Mouse (Mus musculus): Measurements from ENCODE around the gene Npsr1. TPM values are rescaled to one million over a fixed set of nuclear protein-coding genes. Genes with fewer than 3 reads are reported as not detected.

Gene Npsr1
- total and polyA plus RNA-seq, 3 experiments = 0.13 TPM; not detected in 1

- H3K27me3 ChIP-seq (replicated peaks) = no peaks in the 10 kb centered on the region
- H3K4me2 ChIP-seq (ENCODE audit: insufficient read depth, low read depth, poor library complexity, severe bottlenecking) = no peak overlapping the region; the same call in 1 of the 2 replicates
- in situ Hi-C loops (cut with MboI; ENCODE audit: low pct_ligation_motif_present, low pct_unique_long_range_greater_than_20kb, low sequenced_read_pairs) (no loop called here), dilution Hi-C loops (cut with MboI; ENCODE audit: extremely low pct_ligation_motif_present, extremely low pct_unique_long_range_greater_than_20kb, low sequenced_read_pairs) (no loop called here)
- H3K4me3 ChIP-seq (replicated peaks in 1 of 3; ENCODE audit: low read depth in 2 of 3, low read length in 2 of 3, poor library complexity in 1 of 3) = no peak overlapping the region
- TF ChIP-seq MXI1 (IDR thresholded peaks at IDR 0.05; ENCODE audit: low read depth, low read length) (no peak), TCF12 (IDR thresholded peaks at IDR 0.05; ENCODE audit: low read depth, low read length) (no peak), USF1 (IDR thresholded peaks at IDR 0.05; ENCODE audit: low read depth, low read length) (no peak), USF2 (conservative IDR thresholded peaks at IDR 0.05; ENCODE audit: low read depth, low read length) (no peak), JUND (conservative IDR thresholded peaks at IDR 0.05; ENCODE audit: low read depth, low read length) (no peak)
- no peaks in the 10 kb centered on the region for H3K4me1 ChIP-seq (ENCODE audit: control insufficient read depth in 1 of 2, insufficient read depth in 2 of 2)
- DNase-seq (ENCODE audit: extremely low read depth) = no peak
- H3K36me3 ChIP-seq (replicated peaks in 1 of 2; ENCODE audit: control insufficient read depth in 1 of 2, insufficient read depth in 1 of 2, low read length in 1 of 2) = no peaks in the 10 kb centered on the region
- H3K9ac ChIP-seq (ENCODE audit: insufficient read depth, low read depth) = no peak overlapping the region
- H3K79me2 ChIP-seq (replicated peaks; ENCODE audit: control insufficient read depth, extremely low read depth, insufficient read depth, poor library complexity, severe bottlenecking) = no peaks in the 10 kb centered on the region
- H3K9me3 ChIP-seq (replicated peaks; ENCODE audit: low read length) = no peaks in the 10 kb centered on the region
- H3K27ac ChIP-seq (ENCODE audit: insufficient read depth, low read depth) = no peak overlapping the region
These were observed 193.6 kb downstream of the Npsr1 start for GRCm38 (mm10) chr9:24291385-24291784.

DNA sequence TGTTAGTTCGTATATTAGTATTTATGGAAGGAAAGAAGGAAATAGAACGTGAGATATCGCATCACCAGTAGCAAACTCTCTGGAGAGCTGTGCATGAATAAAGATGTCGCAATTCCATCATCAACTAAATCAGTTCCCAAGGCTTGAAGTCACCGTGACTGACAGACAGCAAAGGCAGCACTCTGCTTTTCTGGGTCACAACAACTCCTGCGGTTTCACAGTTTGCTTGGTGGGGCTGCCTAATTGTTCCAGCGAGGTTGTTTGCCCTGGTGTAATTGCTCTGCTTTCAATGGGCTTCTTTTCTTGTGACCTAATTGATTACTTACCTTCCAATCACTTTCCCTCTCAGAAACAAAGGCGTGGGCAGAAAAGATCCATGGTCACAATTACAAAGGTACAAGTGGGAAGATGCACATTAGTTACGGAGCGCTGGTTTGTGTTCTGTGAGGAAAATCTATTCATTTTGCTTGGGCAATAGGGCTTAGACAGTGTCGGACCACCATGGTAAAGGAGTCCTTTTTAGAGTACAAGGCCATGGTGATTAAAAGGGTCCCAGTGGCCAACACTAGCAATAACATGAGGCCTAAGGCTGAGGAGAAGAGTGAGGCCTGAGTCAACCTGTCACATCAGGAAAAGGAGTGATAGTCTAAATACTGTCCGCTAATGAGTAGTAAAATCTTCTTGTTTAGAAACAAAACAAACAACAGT lies 195.6 kb downstream of the Npsr1 start:
- peaks cover 0 to 5% of the 10 kb centered on the region in 2 experiments; a peak in 1 of 4 replicates for H3K4me1 ChIP-seq (ENCODE audit: control insufficient read depth in 1 of 2, insufficient read depth in 2 of 2)
- dilution Hi-C loops (cut with MboI; ENCODE audit: extremely low pct_ligation_motif_present, extremely low pct_unique_long_range_greater_than_20kb, low sequenced_read_pairs) (no loop called here), in situ Hi-C loops (cut with MboI; ENCODE audit: low pct_ligation_motif_present, low pct_unique_long_range_greater_than_20kb, low sequenced_read_pairs) (no loop called here)
- H3K27ac ChIP-seq (ENCODE audit: insufficient read depth, low read depth) = no peak overlapping the region
- no peak overlapping the region for H3K4me3 ChIP-seq (replicated peaks in 1 of 3; ENCODE audit: low read depth in 2 of 3, low read length in 2 of 3, poor library complexity in 1 of 3)
- no peaks in the 10 kb centered on the region for H3K27me3 ChIP-seq (replicated peaks)
- no peak overlapping the region for H3K4me2 ChIP-seq (ENCODE audit: insufficient read depth, low read depth, poor library complexity, severe bottlenecking)
- no peak overlapping the region for H3K9ac ChIP-seq (ENCODE audit: insufficient read depth, low read depth)
- no peaks in the 10 kb centered on the region for H3K36me3 ChIP-seq (replicated peaks in 1 of 2; ENCODE audit: control insufficient read depth in 1 of 2, insufficient read depth in 1 of 2, low read length in 1 of 2)
- TF ChIP-seq EP300 (IDR thresholded peaks at IDR 0.05; ENCODE audit: low read length) (no peak), MXI1 (IDR thresholded peaks at IDR 0.05; ENCODE audit: low read depth, low read length) (no peak), SMC3 (IDR thresholded peaks at IDR 0.05; ENCODE audit: low read depth, low read length) (no peak), TBP (conservative IDR thresholded peaks at IDR 0.05; ENCODE audit: low read depth, low read length) (no peak)
- no peak for DNase-seq (ENCODE audit: extremely low read depth)
- H3K79me2 ChIP-seq (replicated peaks; ENCODE audit: control insufficient read depth, extremely low read depth, insufficient read depth, poor library complexity, severe bottlenecking) = no peaks in the 10 kb centered on the region
- H3K9me3 ChIP-seq (replicated peaks; ENCODE audit: low read length) = no peaks in the 10 kb centered on the region

DNA sequence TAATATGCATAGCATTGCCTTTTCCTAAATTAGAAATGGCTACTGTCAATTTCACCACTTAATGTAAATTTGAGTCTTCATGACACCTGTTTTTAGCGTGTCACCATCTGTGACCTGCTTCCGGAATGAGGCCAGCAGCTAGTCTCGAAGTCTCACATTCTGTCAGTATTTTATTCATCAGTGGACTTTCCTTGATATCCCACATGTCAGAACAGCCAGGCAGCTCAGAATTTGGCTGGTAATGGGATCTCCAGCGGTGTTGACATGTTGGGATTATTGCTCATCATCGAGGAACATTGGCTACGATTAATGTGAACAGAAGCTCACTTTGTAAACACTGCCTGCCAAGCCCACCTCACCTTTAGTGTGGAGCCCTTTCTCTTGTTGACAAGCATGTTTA lies 205.1 kb downstream of the Npsr1 start:
- DNase-seq (ENCODE audit: extremely low read depth) = no peak
- Histone ChIP-seq H3K9ac (ENCODE audit: insufficient read depth, low read depth) (no peak overlapping the region), H3K4me2 (ENCODE audit: insufficient read depth, low read depth, poor library complexity, severe bottlenecking) (no peak overlapping the region), H3K36me3 (replicated peaks in 1 of 2; ENCODE audit: control insufficient read depth in 1 of 2, insufficient read depth in 1 of 2, low read length in 1 of 2) (no peaks in the 10 kb centered on the region), H3K79me2 (replicated peaks; ENCODE audit: control insufficient read depth, extremely low read depth, insufficient read depth, poor library complexity, severe bottlenecking) (no peaks in the 10 kb centered on the region), H3K4me1 (ENCODE audit: control insufficient read depth in 1 of 2, insufficient read depth in 2 of 2) (peaks cover 9 to 17% of the 10 kb centered on the region in 2 experiments), H3K27ac (ENCODE audit: insufficient read depth, low read depth) (no peak overlapping the region), H3K9me3 (replicated peaks; ENCODE audit: low read length) (no peaks in the 10 kb centered on the region), H3K27me3 (replicated peaks) (no peaks in the 10 kb centered on the region), H3K4me3 (replicated peaks in 1 of 3; ENCODE audit: low read depth in 2 of 3, low read length in 2 of 3, poor library complexity in 1 of 3) (no peak overlapping the region)
- TF ChIP-seq MAX (IDR thresholded peaks at IDR 0.05; ENCODE audit: low read length) = no peak
- TF ChIP-seq CHD1 (IDR thresholded peaks at IDR 0.05; ENCODE audit: low read depth, low read length) = no peak
- TF ChIP-seq POLR2A (IDR thresholded peaks at IDR 0.05; ENCODE audit: low read depth, low read length) = no peak
- no peak for TF ChIP-seq USF2 (conservative IDR thresholded peaks at IDR 0.05; ENCODE audit: low read depth, low read length)
- TF ChIP-seq TBP (conservative IDR thresholded peaks at IDR 0.05; ENCODE audit: low read depth, low read length) = no peak
- TF ChIP-seq TCF12 (IDR thresholded peaks at IDR 0.05; ENCODE audit: low read depth, low read length) = no peak
- TF ChIP-seq KAT2A (IDR thresholded peaks at IDR 0.05; ENCODE audit: insufficient replicate concordance, low read length) = no peak
- no peak for TF ChIP-seq E2F4 (IDR thresholded peaks at IDR 0.05; ENCODE audit: insufficient replicate concordance, low read depth, low read length)
- TF ChIP-seq EP300 (IDR thresholded peaks at IDR 0.05; ENCODE audit: low read length) = no peak
- no peak for TF ChIP-seq RAD21 (IDR thresholded peaks at IDR 0.05; ENCODE audit: low read depth, low read length)
- no peak for TF ChIP-seq IRF4 (IDR thresholded peaks at IDR 0.05; ENCODE audit: low read depth, low read length)
- TF ChIP-seq MAZ (IDR thresholded peaks at IDR 0.05; ENCODE audit: low read depth, low read length) = no peak
- TF ChIP-seq ETS1 (conservative IDR thresholded peaks at IDR 0.05; ENCODE audit: low read depth, low read length) = no peak
- no peak for TF ChIP-seq POLR2AphosphoS2 (IDR thresholded peaks at IDR 0.05; ENCODE audit: low read depth, low read length)
- no peak for TF ChIP-seq CTCF (conservative IDR thresholded peaks at IDR 0.05 in 1 of 2, IDR thresholded peaks at IDR 0.05 in 1 of 2; ENCODE audit: low read depth in 2 of 2, low read length in 2 of 2)
- no peak for TF ChIP-seq USF1 (IDR thresholded peaks at IDR 0.05; ENCODE audit: low read depth, low read length)
- TF ChIP-seq ZC3H11A (IDR thresholded peaks at IDR 0.05; ENCODE audit: low read depth, low read length) = no peak
- TF ChIP-seq SIN3A (IDR thresholded peaks at IDR 0.05; ENCODE audit: low read length) = no peak
- TF ChIP-seq GABPA (IDR thresholded peaks at IDR 0.05; ENCODE audit: insufficient replicate concordance, low read depth, low read length) = no peak
- no peak for TF ChIP-seq MXI1 (IDR thresholded peaks at IDR 0.05; ENCODE audit: low read depth, low read length)
- in situ Hi-C loops (cut with MboI; ENCODE audit: low pct_ligation_motif_present, low pct_unique_long_range_greater_than_20kb, low sequenced_read_pairs) (no loop called here), dilution Hi-C loops (cut with MboI; ENCODE audit: extremely low pct_ligation_motif_present, extremely low pct_unique_long_range_greater_than_20kb, low sequenced_read_pairs) (no loop called here)

Data from CH12.LX (cell line).